Mouse (Mus musculus): ENCODE results near the gene Metap1d. TPM values are rescaled to one million over a fixed set of nuclear protein-coding genes. Genes with fewer than 3 reads are reported as not detected.

Gene Metap1d
- 32.8 and 33.4 TPM in 2 replicates for polyA plus RNA-seq (2015; fragmentation: Nextera tagmentation; extraction: Ambion mirVana)

DNA sequence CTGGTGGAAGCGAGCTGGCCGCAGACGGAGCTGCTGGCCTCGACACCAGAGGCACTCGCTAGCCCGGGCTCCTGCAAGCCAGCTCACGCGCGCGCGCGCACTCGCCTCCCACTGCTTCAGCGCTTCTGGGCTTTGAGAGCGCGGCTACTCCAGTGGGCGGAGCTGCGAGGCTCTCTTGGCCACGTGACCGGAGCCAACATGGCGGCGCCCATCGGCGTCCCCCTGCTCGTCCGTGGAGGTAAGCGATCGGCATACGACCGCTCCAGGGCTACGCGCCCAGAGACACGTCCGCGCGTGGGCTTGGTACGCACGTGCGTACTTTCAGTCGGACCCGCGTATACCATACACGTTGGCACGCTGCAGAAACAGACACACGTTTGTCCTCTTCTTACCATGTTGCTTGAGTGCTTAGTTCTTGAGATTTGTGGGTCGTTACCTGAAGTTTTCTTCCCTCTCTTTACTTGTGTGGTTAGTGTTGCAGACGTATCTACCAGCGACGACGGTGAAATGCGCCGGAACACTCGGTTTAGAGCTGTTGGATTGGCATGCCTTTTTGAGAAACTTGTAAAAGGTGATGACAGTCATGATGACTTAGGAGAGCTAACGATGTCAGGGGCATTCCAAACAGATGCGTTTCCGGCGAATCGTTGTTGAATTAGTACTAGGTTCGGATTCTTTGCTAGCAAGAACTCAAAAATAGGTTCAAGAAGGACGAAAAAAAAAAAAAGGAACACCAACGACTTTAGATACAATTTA is at the start of gene Metap1d:
TSS of gene Metap1d (plus strand) at position 116 of the 756 bp plus-strand sequence.
- H3K9ac ChIP-seq (replicated peaks), result peak within 1 kb of the TSS; percentile 44
- H3K4me3 ChIP-seq (replicated peaks), result peak within 1 kb of the TSS; percentile 68
- peaks cover 11% of the 10 kb centered on the region for H3K4me1 ChIP-seq
- peak within 1 kb of the TSS; percentile 81 for H3K4me2 ChIP-seq
- no peaks in the 10 kb centered on the region for H3K36me3 ChIP-seq
- ATAC-seq (ENCODE audit: low FRiP score), result peak; percentile 99
- WGBS, result under 1% methylated on average over 61 of the region's 61 CpGs
- H3K9me3 ChIP-seq (replicated peaks), result no peaks in the 10 kb centered on the region
- H3K27me3 ChIP-seq (replicated peaks), result peaks cover 3% of the 10 kb centered on the region; the same call in 1 of the 2 replicates
- peak within 1 kb of the TSS; percentile 78 for H3K27ac ChIP-seq (replicated peaks)

DNA sequence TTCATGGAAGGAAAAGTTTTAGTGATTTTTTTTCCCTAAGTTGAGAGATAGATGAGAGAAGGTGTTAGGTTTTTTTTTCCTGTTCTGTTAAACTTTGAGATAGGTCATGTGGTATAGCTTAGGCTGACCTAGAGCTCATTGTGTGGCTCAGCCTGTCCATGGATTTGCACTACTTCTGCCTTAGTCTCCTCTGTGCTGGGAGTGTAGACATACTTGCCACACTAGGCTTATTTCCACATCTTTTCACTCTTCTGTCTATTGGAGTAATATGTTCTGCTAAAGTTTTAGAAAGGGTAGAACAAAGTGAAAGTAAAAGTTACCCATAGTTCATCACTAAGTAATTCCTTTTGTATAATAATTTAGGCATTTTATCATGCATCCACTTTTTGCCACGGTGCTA is 47.5 kb upstream of the Metap1d start:
- ATAC-seq (ENCODE audit: low FRiP score), result no peak
- Histone ChIP-seq H3K27me3 (replicated peaks) (no peaks in the 10 kb centered on the region), H3K36me3 (peaks cover 5% of the 10 kb centered on the region; the same call in 1 of the 2 replicates), H3K27ac (replicated peaks) (no peak overlapping the region), H3K4me3 (replicated peaks) (no peak overlapping the region), H3K9ac (replicated peaks) (no peak overlapping the region), H3K4me1 (no peaks in the 10 kb centered on the region), H3K9me3 (replicated peaks) (no peaks in the 10 kb centered on the region), H3K4me2 (no peak overlapping the region)
- WGBS, result 100% methylated on average over 1 of the region's 1 CpGs

DNA sequence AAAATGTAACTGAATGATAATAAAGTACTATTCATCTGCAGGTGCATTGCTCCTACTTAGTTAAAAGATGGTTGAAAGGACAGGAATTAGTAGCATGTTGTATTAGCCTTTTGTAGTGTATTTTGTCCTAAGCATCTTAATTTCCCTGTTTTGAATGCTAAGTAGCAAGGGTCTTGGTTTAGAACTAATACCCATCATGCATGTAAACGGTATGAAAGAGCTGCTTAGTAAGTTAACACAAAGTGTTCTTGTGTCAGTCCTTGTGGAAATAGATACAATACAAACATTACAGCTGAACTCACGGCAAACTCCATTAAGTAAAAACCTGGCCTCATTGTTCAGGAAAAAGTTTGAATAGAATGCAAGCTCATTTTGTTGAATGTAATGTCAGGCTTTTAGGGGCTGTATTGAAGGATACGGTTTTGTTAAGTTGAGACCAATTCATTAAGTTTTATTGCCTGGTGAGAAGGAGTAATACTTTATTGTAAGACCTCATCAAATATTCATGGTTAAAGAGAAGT is 34.3 kb upstream of the Metap1d start:
- H3K27me3 ChIP-seq (replicated peaks), result no peaks in the 10 kb centered on the region
- ATAC-seq (ENCODE audit: low FRiP score), result no peak
- peaks cover 6% of the 10 kb centered on the region; the same call in 1 of the 2 replicates for H3K36me3 ChIP-seq
- 21% methylated on average over 3 of the region's 3 CpGs for WGBS
- no peaks in the 10 kb centered on the region for H3K9me3 ChIP-seq (replicated peaks)
- H3K27ac ChIP-seq (replicated peaks), result no peak overlapping the region
- H3K4me2 ChIP-seq, result no peak overlapping the region
- no peaks in the 10 kb centered on the region for H3K4me1 ChIP-seq
- H3K4me3 ChIP-seq (replicated peaks), result no peak overlapping the region
- H3K9ac ChIP-seq (replicated peaks), result no peak overlapping the region

DNA sequence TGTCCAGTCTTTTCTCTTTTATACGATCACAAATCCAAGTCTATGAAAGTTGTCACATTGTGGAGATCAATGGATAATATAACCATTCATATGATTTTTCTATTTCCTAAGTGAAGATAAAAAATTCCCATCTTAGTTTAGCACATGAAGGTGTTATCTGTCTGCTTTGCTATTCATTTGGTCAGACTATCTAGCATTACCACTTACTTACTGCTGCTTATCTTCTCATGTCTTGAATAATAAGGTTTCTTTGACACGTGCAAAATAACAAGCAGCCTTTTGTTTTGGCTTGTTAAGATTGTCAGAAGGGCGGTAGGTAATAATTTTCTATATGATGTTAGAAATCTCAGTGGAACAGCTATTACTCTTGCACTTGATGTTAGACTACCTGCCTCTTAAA is 33.7 kb upstream of the Metap1d start:
- Histone ChIP-seq H3K27me3 (replicated peaks) (no peaks in the 10 kb centered on the region), H3K9ac (replicated peaks) (no peak overlapping the region), H3K4me3 (replicated peaks) (no peak overlapping the region), H3K27ac (replicated peaks) (no peak overlapping the region), H3K4me2 (no peak overlapping the region), H3K4me1 (no peaks in the 10 kb centered on the region), H3K9me3 (replicated peaks) (no peaks in the 10 kb centered on the region), H3K36me3 (peaks cover 6% of the 10 kb centered on the region; the same call in 1 of the 2 replicates)
- ATAC-seq (ENCODE audit: low FRiP score), result no peak
- 73% methylated on average over 3 of the region's 3 CpGs for WGBS

DNA sequence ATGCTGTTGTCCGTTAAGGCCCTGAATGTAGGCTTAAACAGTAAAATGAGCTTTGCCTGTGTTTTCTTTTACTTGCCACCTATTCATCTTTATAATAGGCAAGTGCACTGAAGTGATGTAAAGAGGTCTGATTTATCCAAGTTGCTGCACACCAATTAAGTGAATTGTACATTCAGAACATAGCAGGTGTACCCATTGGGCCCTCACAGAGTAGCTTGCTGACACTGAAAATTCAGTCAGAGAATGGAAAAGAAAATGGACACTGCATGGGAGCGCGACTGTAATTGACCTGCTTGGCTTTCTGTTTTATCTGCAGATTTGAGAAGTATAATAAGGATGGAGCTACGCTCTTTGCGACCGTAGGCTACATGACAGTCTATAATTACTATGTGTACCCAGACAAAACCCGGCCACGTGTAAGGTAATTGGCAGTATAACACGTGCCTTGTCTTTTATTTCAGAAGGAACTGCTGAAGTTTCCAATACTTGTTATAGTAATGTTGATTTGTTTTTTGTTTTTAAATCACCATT is 32.1 kb upstream of the Metap1d start:
- no peak overlapping the region for H3K4me2 ChIP-seq
- H3K27ac ChIP-seq (replicated peaks), result no peak overlapping the region
- H3K4me3 ChIP-seq (replicated peaks), result no peak overlapping the region
- no peaks in the 10 kb centered on the region for H3K9me3 ChIP-seq (replicated peaks)
- no peak for ATAC-seq (ENCODE audit: low FRiP score)
- H3K27me3 ChIP-seq (replicated peaks), result no peaks in the 10 kb centered on the region
- no peaks in the 10 kb centered on the region for H3K4me1 ChIP-seq
- H3K9ac ChIP-seq (replicated peaks), result no peak overlapping the region
- peaks cover 6% of the 10 kb centered on the region; the same call in 1 of the 2 replicates for H3K36me3 ChIP-seq
- 57% methylated on average over 9 of the region's 9 CpGs for WGBS

DNA sequence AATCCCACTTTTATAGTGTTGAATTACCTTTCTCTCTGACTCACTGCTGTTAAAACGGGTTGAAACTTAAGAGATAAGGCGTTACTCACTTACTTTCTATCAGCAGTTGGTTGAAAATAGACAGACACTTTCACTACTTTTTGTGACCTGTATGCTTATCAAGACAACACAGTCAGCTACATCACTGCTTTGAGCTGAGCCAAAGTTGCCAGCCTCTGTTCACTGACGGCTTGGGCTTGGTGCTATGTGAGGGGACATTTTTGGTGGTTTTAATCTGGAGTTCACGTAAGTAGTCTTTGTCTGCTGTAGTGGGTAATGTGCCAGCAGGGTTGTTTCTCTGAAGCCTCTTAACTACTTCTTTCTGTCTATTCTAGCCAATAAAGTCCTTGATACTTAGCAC is 28.5 kb upstream of the Metap1d start:
- Histone ChIP-seq H3K4me2 (no peak overlapping the region), H3K4me3 (replicated peaks) (no peak overlapping the region), H3K36me3 (peaks cover 6% of the 10 kb centered on the region; the same call in 1 of the 2 replicates), H3K27me3 (replicated peaks) (no peaks in the 10 kb centered on the region), H3K27ac (replicated peaks) (no peak overlapping the region), H3K4me1 (no peaks in the 10 kb centered on the region), H3K9me3 (replicated peaks) (no peaks in the 10 kb centered on the region), H3K9ac (replicated peaks) (no peak overlapping the region)
- WGBS, result 90% methylated on average over 4 of the region's 4 CpGs
- no peak for ATAC-seq (ENCODE audit: low FRiP score)

DNA sequence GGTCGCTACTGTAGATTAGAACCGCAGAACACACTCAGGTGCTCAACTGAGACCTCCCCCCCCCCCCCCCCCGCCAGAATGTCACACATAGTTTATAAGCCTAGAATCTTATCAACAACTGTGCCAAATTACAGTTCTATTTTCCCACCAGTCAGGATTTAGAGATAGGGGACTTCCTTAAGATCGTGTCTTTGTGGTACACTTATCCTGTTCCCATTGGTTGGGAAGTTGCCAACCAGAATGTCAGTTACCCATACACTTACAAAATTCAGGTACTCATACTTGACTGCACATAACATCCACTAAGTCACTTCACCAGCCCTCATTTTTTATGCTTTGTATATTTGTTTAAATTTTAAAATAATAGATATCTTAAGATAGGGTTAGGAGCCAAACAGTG is 17.6 kb upstream of the Metap1d start:
- WGBS, result 98% methylated on average over 3 of the region's 4 CpGs
- no peaks in the 10 kb centered on the region for H3K27me3 ChIP-seq (replicated peaks)
- H3K4me2 ChIP-seq, result no peak overlapping the region
- peaks cover 21% of the 10 kb centered on the region for H3K36me3 ChIP-seq
- H3K27ac ChIP-seq (replicated peaks), result no peak overlapping the region
- H3K4me1 ChIP-seq, result no peaks in the 10 kb centered on the region
- H3K9ac ChIP-seq (replicated peaks), result no peak overlapping the region
- no peak overlapping the region for H3K4me3 ChIP-seq (replicated peaks)
- H3K9me3 ChIP-seq (replicated peaks), result no peaks in the 10 kb centered on the region
- ATAC-seq (ENCODE audit: low FRiP score), result no peak

DNA sequence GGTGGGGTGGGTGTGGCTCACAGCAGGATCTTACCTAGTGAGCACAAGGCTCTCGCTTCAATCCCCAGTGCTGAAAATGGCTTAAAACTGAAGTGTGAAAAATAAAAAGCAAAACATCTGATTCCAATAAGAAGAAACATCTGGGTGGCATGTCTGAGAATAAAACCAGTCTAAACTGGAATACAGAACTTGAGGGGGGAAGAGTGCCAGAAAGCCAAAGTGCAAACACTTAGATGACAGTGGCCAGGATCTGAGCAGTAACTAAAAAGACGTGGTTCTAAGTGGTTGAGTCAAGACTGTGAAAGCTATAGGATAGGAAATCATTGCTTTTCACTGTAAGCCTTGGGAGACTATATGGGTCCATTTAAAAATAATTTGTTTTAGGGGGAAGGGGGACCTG is 9.7 kb upstream of the Metap1d start:
- H3K27ac ChIP-seq (replicated peaks), result no peak overlapping the region
- H3K27me3 ChIP-seq (replicated peaks), result no peaks in the 10 kb centered on the region
- no peak overlapping the region for H3K9ac ChIP-seq (replicated peaks)
- H3K36me3 ChIP-seq, result peaks cover 16% of the 10 kb centered on the region
- no peaks in the 10 kb centered on the region for H3K4me1 ChIP-seq
- no peak overlapping the region for H3K4me2 ChIP-seq
- ATAC-seq (ENCODE audit: low FRiP score), result no peak
- H3K4me3 ChIP-seq (replicated peaks), result no peak overlapping the region
- 47% methylated on average over 2 of the region's 2 CpGs for WGBS
- no peaks in the 10 kb centered on the region for H3K9me3 ChIP-seq (replicated peaks)

DNA sequence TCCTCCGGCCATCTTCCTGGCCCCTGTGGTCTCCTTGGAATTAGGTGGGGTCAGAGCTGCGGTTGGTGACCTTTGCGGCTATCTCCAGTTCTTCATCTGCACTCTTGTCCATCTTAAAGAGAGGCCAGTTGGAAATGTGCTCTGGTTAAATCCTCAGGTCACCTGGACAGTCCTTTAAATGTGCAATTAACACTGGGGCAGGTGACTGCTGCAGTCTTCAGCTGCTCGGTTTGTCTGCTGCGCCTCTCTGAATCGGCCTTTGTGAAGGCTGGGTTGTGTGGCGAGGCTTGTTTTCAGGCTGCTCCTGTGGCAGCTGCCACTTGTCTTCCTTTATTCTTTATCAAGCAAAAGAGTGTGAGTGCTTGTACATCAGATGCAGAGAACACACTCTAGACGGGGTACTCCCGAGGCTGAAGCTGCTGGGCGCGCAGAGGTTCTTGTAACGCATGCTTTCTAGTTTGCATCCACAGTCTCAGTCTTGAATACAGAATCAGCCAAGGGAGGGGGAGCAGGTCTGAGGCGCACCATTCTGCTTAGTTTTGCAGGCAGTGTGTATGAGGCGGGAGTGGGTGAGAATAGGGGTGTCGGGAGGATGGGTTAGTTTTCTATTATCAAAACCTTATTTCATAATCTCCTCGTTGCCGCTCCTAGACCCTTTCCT is 7.4 kb upstream of the Metap1d start:
- H3K4me3 ChIP-seq (replicated peaks), result no peak overlapping the region
- H3K4me1 ChIP-seq, result no peaks in the 10 kb centered on the region
- no peak overlapping the region for H3K9ac ChIP-seq (replicated peaks)

DNA sequence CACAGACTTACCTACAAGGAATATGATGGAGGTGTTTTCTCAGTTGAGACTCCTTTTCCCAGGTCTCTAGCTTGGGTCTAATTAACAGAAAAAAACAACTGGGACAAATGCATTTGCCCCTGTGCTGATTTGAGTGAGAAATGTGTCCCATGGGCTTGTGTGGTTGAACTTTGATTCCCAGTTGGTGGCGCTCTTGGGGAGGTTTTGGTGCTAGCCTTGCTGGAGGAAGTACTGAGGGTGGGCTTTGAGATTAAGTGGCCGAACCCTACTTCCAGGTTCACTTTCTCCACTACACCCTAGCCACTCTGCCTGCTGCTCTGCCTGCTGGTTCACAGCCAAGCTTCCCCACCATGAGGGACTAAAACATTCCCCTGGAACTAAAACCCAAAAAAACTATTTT is 3.5 kb upstream of the Metap1d start:
- Histone ChIP-seq H3K9ac (replicated peaks) (no peak overlapping the region), H3K9me3 (replicated peaks) (no peaks in the 10 kb centered on the region), H3K4me2 (no peak overlapping the region), H3K36me3 (no peaks in the 10 kb centered on the region), H3K27ac (replicated peaks) (no peak overlapping the region), H3K4me1 (peaks cover 11% of the 10 kb centered on the region), H3K4me3 (replicated peaks) (no peak overlapping the region), H3K27me3 (replicated peaks) (peaks cover 3% of the 10 kb centered on the region; the same call in 1 of the 2 replicates)
- no peak for ATAC-seq (ENCODE audit: low FRiP score)
- 17% methylated on average over 2 of the region's 2 CpGs for WGBS

More for the DNA sequence above, 7.4 kb upstream of the Metap1d start:
- no peak overlapping the region for H3K4me2 ChIP-seq
- 54% methylated on average over 17 of the region's 17 CpGs for WGBS
- no peak overlapping the region for H3K27ac ChIP-seq (replicated peaks)
- no peaks in the 10 kb centered on the region; the same call in 1 of the 2 replicates for H3K27me3 ChIP-seq (replicated peaks)
- no peaks in the 10 kb centered on the region for H3K9me3 ChIP-seq (replicated peaks)
- no peak for ATAC-seq (ENCODE audit: low FRiP score)
- H3K36me3 ChIP-seq, result peaks cover 6% of the 10 kb centered on the region; the same call in 1 of the 2 replicates

DNA sequence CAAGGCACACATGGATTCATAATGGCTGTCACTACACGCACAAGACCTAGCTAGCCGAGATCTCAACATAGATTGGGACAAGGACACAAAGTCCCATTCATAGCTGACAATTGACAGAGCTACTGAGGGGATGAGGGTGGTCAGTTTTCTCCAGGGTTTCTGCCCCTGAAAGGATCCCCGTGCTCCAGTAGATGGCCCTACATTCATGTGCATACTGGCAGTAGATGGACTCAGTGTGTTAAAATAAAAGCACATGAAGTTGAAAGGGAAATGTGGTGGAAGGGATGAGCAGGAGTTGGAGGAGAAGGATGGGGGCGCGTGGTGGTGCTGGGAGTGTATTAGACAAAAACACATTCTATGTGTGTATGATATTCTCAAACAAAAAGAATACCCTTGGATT is 1.3 kb upstream of the Metap1d start:
- peaks cover 11% of the 10 kb centered on the region for H3K4me1 ChIP-seq
- no peak overlapping the region for H3K27ac ChIP-seq (replicated peaks)
- peaks cover 3% of the 10 kb centered on the region; the same call in 1 of the 2 replicates for H3K27me3 ChIP-seq (replicated peaks)
- no peak overlapping the region for H3K4me3 ChIP-seq (replicated peaks)
- H3K9ac ChIP-seq (replicated peaks), result no peak overlapping the region
- 67% methylated on average over 5 of the region's 5 CpGs for WGBS
- H3K36me3 ChIP-seq, result no peaks in the 10 kb centered on the region
- no peaks in the 10 kb centered on the region for H3K9me3 ChIP-seq (replicated peaks)
- no peak for ATAC-seq (ENCODE audit: low FRiP score)
- H3K4me2 ChIP-seq, result no peak overlapping the region

Measured in neural tube, embryonic 15.5 days (tissue).